Mouse (Mus musculus) liver, embryonic 16.5 days (tissue): Measurements from ENCODE around the gene Plcz1. TPM values are rescaled to one million over a fixed set of nuclear protein-coding genes. Genes with fewer than 3 reads are reported as not detected.

Experiments used
- ATAC-seq: fragments of 200-750 bp; cut with Nextera tagmentation; 2 replicates; pipeline ENCODE4 v1.8.0; 2017; ENCODE audit warnings: low read depth, mild to moderate bottlenecking, moderate number of reproducible peaks, moderate library complexity
- H3K27ac ChIP-seq: fragments of 300-500 bp; sonication (generic); 2 replicates; pipeline ENCODE4 v1.5.1; 2014; ENCODE audit warnings: mild to moderate bottlenecking, low read length
- H3K27me3 ChIP-seq: fragments of 300-500 bp; sonication (generic); 2 replicates; pipeline ENCODE4 v1.6.1; 2014; ENCODE audit warnings: low read depth, low read length, mixed read lengths; ENCODE audit not compliant: control insufficient read depth, insufficient read depth
- H3K36me3 ChIP-seq: fragments of 300-500 bp; sonication (generic); 2 replicates; pipeline ENCODE4 v1.6.1; 2014; ENCODE audit warnings: mild to moderate bottlenecking; ENCODE audit not compliant: control insufficient read depth, insufficient read depth
- H3K4me1 ChIP-seq: fragments of 300-500 bp; sonication (generic); 2 replicates; pipeline ENCODE4 v1.6.1; 2014; ENCODE audit warnings: low read depth, low read length, mixed read lengths; ENCODE audit not compliant: control insufficient read depth
- H3K4me2 ChIP-seq: fragments of 300-500 bp; sonication (generic); 2 replicates; pipeline ENCODE4 v1.6.1; 2014; ENCODE audit warnings: low read depth, low read length, mixed read lengths
- H3K4me3 ChIP-seq: fragments of 300-500 bp; sonication (generic); 2 replicates; pipeline ENCODE4 v1.5.1; 2014; ENCODE audit warnings: low read depth, mild to moderate bottlenecking, low read length
- H3K9ac ChIP-seq: fragments of 300-500 bp; sonication (generic); 2 replicates; pipeline ENCODE4 v1.6.1; 2014; ENCODE audit warnings: low read depth, low read length
- H3K9me3 ChIP-seq: fragments of 300-500 bp; sonication (generic); replicated peaks from 2 replicates; pipeline ENCODE4 v1.6.1; 2016; ENCODE audit warnings: low read length; ENCODE audit not compliant: control insufficient read depth
- WGBS: fragments of 180-500 bp; shearing (Covaris S2); extraction: QIAGEN DNeasy Blood & Tissue Kit; methylation state at CpG from one replicate; pipeline ENCODE4 v1.1.7; 2014; ENCODE audit not compliant: insufficient replicate concordance; 5-methylcytosine and 5-hydroxymethylcytosine counted together
- polyA plus RNA-seq: library from polyadenylated mRNA; unstranded; fragments of >200 nt; fragmentation: Nextera tagmentation; extraction: Ambion mirVana; gene quantifications from 2 replicates; pipeline ENCODE4 v1.2.1, GENCODE M21; 2015

Plcz1 gene
- polyA plus RNA-seq, 1 experiment from 2014 or later, result not detected

DNA sequence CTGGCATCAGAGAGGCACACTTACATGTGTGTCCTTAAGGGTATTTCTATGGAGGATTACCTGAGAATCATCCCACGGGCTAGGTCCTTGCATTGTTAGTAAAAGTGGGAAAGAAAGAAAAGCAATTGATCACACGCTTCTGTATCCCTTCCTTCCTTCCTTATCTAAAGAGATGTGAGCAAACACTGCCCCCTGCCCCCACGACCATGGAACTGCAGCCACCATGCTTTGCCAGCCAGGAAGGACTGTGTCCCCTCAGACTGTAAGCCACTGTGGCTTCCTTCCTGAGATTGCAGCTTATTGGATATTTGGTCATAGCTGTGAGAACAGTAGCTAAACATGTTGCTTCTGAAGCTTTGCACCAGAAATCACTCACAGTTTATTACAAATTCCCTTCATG lies 36.1 kb downstream of the Plcz1 start:
- Histone ChIP-seq H3K27ac (no peak overlapping the region), H3K4me3 (no peak overlapping the region), H3K4me2 (no peak overlapping the region), H3K9me3 (peaks cover 2% of the 10 kb centered on the region), H3K9ac (no peak overlapping the region), H3K4me1 (no peaks in the 10 kb centered on the region), H3K27me3 (no peaks in the 10 kb centered on the region), H3K36me3 (no peaks in the 10 kb centered on the region)
- WGBS, result 36% methylated on average over 3 of the region's 3 CpGs
- no peak for ATAC-seq

DNA sequence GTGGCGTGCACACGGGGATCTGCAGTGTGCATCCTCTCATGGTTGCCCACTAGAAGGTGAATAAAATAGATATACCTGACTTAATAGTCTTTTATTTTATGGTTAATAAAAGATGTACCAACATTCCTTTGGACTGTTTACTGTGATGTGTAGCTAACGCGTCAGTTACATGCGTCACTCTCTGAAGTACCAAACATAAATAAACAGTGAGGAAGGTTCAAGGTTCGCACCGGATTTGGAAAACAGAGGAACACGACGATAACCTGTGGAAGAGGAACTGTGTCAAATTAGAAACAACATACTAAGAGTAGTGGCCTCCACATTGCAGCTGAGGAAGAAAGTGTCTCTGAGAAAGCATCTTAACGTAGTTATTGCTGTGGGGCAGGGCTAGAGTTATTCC lies 51.7 kb downstream of the Plcz1 start:
- no peak overlapping the region for H3K4me2 ChIP-seq
- H3K27me3 ChIP-seq, result no peaks in the 10 kb centered on the region
- H3K9me3 ChIP-seq, result no peaks in the 10 kb centered on the region
- no peaks in the 10 kb centered on the region for H3K36me3 ChIP-seq
- no peak overlapping the region for H3K9ac ChIP-seq
- no peak for ATAC-seq
- no peak overlapping the region for H3K4me3 ChIP-seq
- H3K4me1 ChIP-seq, result no peaks in the 10 kb centered on the region
- WGBS, result 70% methylated on average over 10 of the region's 10 CpGs
- no peak overlapping the region for H3K27ac ChIP-seq

DNA sequence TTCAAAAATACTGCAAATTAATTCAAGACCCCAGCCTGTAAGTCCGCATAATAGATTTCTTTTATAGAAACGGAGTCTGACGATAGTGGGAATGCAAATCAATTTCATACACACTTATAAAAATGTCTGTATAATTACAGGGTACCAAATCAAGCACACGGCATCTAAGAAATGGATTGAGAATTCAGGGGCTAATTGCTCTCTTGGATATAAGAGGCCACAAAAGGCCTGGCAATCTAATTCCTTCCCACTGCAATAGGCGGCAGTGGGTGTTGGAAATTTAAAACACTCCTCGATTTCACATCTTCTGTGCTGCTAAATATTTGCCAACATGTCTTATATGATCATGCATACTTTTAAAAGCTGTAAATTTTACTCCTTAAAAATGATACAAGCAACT lies 52.2 kb downstream of the Plcz1 start:
- Histone ChIP-seq H3K27me3 (no peaks in the 10 kb centered on the region), H3K4me1 (no peaks in the 10 kb centered on the region), H3K27ac (no peak overlapping the region), H3K4me3 (no peak overlapping the region), H3K9me3 (no peaks in the 10 kb centered on the region), H3K4me2 (no peak overlapping the region), H3K36me3 (no peaks in the 10 kb centered on the region), H3K9ac (no peak overlapping the region)
- ATAC-seq, result no peak
- WGBS, result 66% methylated on average over 6 of the region's 6 CpGs

DNA sequence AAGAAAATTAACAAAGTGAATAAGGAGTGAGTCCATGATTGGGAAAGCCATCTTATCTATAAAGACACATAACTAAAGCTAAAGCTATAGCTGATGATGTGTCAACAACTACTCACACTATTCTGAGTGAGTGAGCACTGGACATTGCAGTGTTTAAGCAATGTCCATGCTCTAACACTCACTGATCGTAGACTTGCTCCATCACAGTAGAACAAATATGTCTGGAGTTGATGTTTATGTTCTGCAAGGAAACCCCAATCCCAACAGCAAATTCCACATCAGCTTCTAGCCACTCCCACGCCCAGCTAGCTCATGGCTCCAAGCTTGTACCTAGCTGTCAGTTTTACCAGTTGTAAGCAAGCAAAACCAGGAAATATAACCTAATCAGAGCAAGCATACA lies 54.7 kb downstream of the Plcz1 start:
- WGBS, result 52% methylated on average over 2 of the region's 2 CpGs
- Histone ChIP-seq H3K9me3 (no peaks in the 10 kb centered on the region), H3K27ac (no peak overlapping the region), H3K4me2 (no peak overlapping the region), H3K27me3 (no peaks in the 10 kb centered on the region), H3K9ac (no peak overlapping the region), H3K4me1 (no peaks in the 10 kb centered on the region), H3K36me3 (no peaks in the 10 kb centered on the region), H3K4me3 (no peak overlapping the region)
- ATAC-seq, result no peak

DNA sequence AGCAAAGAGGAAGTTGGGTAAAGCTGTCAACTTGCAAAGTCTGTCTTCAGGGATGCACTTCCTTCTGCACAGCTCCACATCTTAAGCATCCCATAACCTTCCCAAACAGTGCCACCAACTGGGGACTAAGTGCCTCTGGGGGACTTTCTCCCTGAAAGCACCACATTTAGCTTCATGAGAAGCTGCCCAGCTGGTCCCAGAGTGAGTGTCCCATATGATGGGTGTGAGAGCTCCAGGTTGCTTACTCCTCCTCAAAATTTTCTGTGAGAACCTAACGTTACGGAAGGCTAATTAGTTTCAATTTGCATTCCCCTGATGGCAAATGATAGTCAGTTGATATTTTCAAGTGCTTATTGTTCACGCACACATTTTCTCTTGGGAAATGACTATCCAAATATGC lies 57.2 kb downstream of the Plcz1 start:
- no peak overlapping the region for H3K27ac ChIP-seq
- H3K4me2 ChIP-seq, result no peak overlapping the region
- H3K36me3 ChIP-seq, result no peaks in the 10 kb centered on the region
- no peaks in the 10 kb centered on the region for H3K27me3 ChIP-seq
- H3K4me3 ChIP-seq, result no peak overlapping the region
- no peaks in the 10 kb centered on the region for H3K9me3 ChIP-seq
- H3K4me1 ChIP-seq, result no peaks in the 10 kb centered on the region
- ATAC-seq, result no peak
- WGBS, result 72% methylated on average over 3 of the region's 3 CpGs
- no peak overlapping the region for H3K9ac ChIP-seq

DNA sequence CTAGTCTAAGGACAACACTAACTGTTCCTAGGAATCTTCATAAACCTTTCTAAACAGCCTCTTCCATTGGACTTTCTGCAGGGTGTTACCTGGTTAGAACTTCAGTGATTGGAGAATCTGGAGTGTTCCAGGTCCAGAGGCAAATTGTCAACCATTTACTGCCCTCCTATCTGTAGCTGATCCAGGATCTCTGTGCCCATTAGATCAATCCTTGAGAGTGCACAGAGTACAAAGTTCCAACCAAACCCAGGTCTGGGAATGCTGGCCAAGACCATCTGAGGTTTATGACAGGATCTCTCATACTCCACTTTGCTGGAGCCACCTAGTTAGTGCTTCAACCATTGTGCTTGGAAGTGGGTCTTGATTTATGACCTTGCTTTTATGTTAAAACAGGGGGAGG lies 60.2 kb downstream of the Plcz1 start:
- Histone ChIP-seq H3K27me3 (no peaks in the 10 kb centered on the region), H3K4me2 (no peak overlapping the region), H3K36me3 (no peaks in the 10 kb centered on the region), H3K9me3 (no peaks in the 10 kb centered on the region), H3K9ac (no peak overlapping the region), H3K4me1 (no peaks in the 10 kb centered on the region), H3K4me3 (no peak overlapping the region), H3K27ac (no peak overlapping the region)
- ATAC-seq, result no peak

DNA sequence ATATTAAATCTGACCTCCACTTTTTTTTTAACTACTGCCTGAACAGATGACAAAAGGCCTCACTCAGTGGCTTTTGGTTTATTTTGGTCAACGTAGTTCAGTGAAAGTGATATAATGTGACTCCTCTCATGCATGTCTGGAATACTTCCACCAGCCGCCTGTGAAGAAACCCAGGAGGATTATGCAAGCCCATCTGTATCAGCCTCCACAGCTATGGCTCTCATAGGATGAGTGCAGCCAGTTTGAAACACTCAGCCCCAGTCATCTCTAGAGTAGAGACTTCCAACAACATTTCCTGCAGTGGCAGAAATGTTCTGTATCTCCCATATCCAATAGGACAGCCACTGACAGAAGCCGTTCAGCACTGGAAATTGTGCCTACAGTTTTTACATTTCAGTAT lies 63.1 kb downstream of the Plcz1 start:
- WGBS, result 63% methylated on average over 3 of the region's 3 CpGs
- Histone ChIP-seq H3K4me1 (no peaks in the 10 kb centered on the region), H3K4me2 (no peak overlapping the region), H3K27me3 (no peaks in the 10 kb centered on the region), H3K27ac (no peak overlapping the region), H3K9ac (no peak overlapping the region), H3K36me3 (no peaks in the 10 kb centered on the region), H3K4me3 (no peak overlapping the region), H3K9me3 (no peaks in the 10 kb centered on the region)
- no peak for ATAC-seq

DNA sequence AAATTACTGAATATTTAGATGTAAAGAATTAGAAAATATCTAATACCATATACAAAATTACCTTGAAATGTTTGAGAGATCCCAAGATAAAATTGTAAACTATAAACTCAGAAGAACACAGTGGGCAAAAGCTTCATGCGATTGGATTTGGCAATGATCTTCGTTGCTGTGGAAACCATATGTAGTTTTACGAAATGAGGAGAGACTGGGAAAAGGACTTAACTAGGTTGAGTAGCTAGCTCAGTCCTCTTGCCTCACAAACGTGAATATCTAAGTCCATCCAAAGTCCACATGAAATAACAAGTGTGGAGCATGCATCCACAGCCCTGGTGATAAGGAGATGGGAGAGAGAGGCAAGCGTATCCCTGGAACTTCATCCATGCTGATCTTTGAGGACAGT lies 66.6 kb downstream of the Plcz1 start:
- Histone ChIP-seq H3K4me2 (no peak overlapping the region), H3K36me3 (no peaks in the 10 kb centered on the region), H3K27me3 (no peaks in the 10 kb centered on the region), H3K9ac (no peak overlapping the region), H3K4me3 (no peak overlapping the region), H3K4me1 (no peaks in the 10 kb centered on the region), H3K9me3 (no peaks in the 10 kb centered on the region), H3K27ac (no peak overlapping the region)
- 73% methylated on average over 5 of the region's 5 CpGs for WGBS
- ATAC-seq, result no peak

DNA sequence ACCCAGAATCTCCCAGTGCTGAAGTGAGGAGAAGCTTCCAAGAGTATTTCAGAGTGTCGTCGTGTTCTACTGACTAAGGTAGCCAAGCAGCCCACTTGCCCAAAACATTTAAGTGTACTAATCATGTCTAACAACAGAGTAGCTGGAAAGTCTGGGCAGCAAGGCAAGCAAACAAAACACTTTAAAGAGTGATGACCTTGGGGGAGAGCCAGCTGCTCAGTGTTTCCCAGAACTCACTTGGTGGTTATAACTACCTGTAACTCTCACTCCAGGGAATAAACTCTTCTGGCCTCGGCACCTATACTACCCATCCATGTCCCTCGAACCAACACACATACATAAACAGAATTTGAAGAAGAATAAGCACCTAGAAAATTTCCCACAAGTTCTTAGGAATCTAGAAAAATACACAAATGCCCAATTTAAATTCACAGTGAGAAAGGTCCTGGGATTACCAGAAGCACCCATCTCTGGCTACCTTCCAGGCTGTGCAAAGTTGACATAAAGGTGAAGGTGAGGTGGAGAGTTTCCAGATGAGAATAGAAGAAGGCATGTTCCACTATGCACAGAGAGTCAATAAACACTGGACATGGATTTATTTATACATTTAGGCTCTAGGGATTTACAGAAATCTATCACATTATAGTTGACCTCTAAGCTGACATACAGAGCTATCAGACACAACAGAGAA lies 69.5 kb downstream of the Plcz1 start:
- no peak overlapping the region for H3K9ac ChIP-seq
- no peaks in the 10 kb centered on the region for H3K27me3 ChIP-seq
- H3K4me2 ChIP-seq, result no peak overlapping the region
- 51% methylated on average over 4 of the region's 4 CpGs for WGBS
- no peak overlapping the region for H3K4me3 ChIP-seq
- ATAC-seq, result no peak
- H3K36me3 ChIP-seq, result no peaks in the 10 kb centered on the region
- H3K27ac ChIP-seq, result no peak overlapping the region
- H3K4me1 ChIP-seq, result no peaks in the 10 kb centered on the region
- H3K9me3 ChIP-seq, result no peaks in the 10 kb centered on the region
